Mouse (Mus musculus) forebrain, embryonic 10.5 days (tissue): ENCODE data around the gene Stab2. TPM values are rescaled to one million over a fixed set of nuclear protein-coding genes. Genes with fewer than 3 reads are reported as not detected.

ENCODE experiments used
- DNase-seq: peaks from one replicate; pipeline ENCODE4 v3.0.0-alpha.2; 2017; ENCODE audit warnings: low spot score; ENCODE audit errors: extremely low spot score
- H3K27ac ChIP-seq: fragments of 300-500 bp; sonication (generic); 2 replicates; pipeline ENCODE4 v1.5.1; 2016; ENCODE audit warnings: mild to moderate bottlenecking
- H3K27me3 ChIP-seq: fragments of 300-500 bp; sonication (generic); 2 replicates; pipeline ENCODE4 v1.6.1; 2016; ENCODE audit warnings: mild to moderate bottlenecking; ENCODE audit not compliant: poor library complexity, severe bottlenecking
- H3K36me3 ChIP-seq: fragments of 300-500 bp; sonication (generic); replicated peaks from 2 replicates; pipeline ENCODE4 v1.6.1; 2016; ENCODE audit warnings: mild to moderate bottlenecking, moderate library complexity
- H3K4me1 ChIP-seq: fragments of 300-500 bp; sonication (generic); 2 replicates; pipeline ENCODE4 v1.6.1; 2016
- H3K4me3 ChIP-seq: fragments of 300-500 bp; sonication (generic); 2 replicates; pipeline ENCODE4 v1.5.1; 2016; ENCODE audit warnings: mild to moderate bottlenecking, moderate library complexity
- H3K9me3 ChIP-seq: fragments of 300-500 bp; sonication (generic); 2 replicates; pipeline ENCODE4 v1.6.1; 2016; ENCODE audit warnings: mild to moderate bottlenecking, moderate library complexity
- WGBS: fragments of 180-500 bp; shearing (Covaris S2); methylation state at CpG from one replicate; pipeline ENCODE4 v1.1.7; 2016; 5-methylcytosine and 5-hydroxymethylcytosine counted together
- polyA plus RNA-seq: library from polyadenylated mRNA; unstranded; fragments of >200 nt; fragmentation: Nextera tagmentation; extraction: Ambion mirVana; gene quantifications from 2 replicates; pipeline ENCODE4 v1.2.1, GENCODE M21; 2016

The Stab2 gene
- polyA plus RNA-seq, 1 experiment from 2014 or later, result 0.06 TPM

DNA sequence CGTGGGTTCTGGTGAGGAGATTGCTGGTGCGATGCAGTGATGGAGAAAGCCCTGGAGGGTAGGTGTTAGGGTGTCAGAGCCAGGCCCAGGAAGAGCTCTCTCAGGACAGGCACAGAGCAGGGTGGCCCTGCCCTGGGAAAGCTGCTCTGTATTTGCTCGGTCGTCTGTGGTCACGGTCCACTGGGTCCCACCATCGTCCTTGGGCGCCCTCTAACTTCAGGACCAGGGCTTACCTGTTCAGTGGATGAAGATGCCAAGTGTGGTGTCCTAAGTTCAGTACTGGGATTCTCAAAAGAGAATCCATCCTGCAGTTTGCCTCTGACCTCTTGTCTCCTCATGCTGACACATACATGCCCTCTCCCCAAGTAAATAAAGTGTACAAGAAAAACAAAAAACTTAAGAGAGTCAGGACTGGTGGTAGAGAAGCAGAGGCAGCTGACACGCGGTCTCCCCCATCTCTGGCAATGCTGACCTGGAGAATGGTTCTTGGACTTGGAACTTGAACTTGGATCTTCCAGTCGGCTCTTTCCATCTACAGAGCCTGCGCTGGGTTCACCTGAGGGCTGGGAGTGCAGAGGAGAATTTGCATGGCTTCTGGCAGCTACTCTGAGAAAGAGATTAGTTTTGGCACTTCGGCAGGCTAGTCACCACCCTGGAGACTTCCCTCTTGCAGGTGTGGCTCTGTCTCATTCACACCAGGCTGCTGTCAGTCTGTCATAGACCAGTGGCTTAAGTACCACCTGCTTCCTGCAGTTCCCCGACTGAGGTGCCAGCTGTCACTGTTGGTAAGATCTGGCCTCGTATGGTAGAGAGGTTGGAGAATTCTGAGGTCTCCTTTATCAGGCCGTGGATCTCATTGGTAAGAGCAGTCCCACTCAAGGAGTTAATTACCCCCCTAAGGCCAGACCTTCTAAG is 179.3 kb downstream of the Stab2 start:
- Histone ChIP-seq H3K9me3 (no peaks in the 10 kb centered on the region), H3K4me1 (peaks cover 25% of the 10 kb centered on the region), H3K27me3 (no peaks in the 10 kb centered on the region), H3K27ac (no peak overlapping the region), H3K36me3 (peaks cover 15% of the 10 kb centered on the region), H3K4me3 (no peak overlapping the region)
- WGBS, result 86% methylated on average over 15 of the region's 15 CpGs
- no peak for DNase-seq

DNA sequence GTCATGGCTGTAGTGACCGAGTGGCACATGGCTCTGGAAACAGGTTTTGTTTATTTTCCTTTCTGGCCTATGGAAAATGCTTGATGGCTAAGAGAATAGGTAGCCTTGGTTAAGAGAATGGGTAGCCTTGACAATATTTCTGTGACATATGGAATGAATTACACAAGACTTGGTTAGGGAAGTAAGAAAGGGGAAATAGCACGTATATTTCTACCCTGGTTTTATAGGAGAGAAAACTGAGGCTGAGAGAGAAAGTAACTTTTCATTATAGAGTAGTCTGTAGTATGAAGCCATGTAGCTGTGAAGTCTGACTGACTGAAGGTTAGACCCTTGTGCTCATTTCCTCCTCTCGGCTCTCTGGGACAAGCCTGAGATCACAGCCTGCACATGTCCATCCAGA is 180.9 kb downstream of the Stab2 start:
- no peaks in the 10 kb centered on the region for H3K27me3 ChIP-seq
- H3K4me1 ChIP-seq, result peaks cover 33% of the 10 kb centered on the region
- no peak overlapping the region for H3K27ac ChIP-seq
- DNase-seq, result no peak
- H3K4me3 ChIP-seq, result no peak overlapping the region
- WGBS, result 73% methylated on average over 3 of the region's 3 CpGs
- H3K9me3 ChIP-seq, result no peaks in the 10 kb centered on the region
- H3K36me3 ChIP-seq, result peaks cover 15% of the 10 kb centered on the region

DNA sequence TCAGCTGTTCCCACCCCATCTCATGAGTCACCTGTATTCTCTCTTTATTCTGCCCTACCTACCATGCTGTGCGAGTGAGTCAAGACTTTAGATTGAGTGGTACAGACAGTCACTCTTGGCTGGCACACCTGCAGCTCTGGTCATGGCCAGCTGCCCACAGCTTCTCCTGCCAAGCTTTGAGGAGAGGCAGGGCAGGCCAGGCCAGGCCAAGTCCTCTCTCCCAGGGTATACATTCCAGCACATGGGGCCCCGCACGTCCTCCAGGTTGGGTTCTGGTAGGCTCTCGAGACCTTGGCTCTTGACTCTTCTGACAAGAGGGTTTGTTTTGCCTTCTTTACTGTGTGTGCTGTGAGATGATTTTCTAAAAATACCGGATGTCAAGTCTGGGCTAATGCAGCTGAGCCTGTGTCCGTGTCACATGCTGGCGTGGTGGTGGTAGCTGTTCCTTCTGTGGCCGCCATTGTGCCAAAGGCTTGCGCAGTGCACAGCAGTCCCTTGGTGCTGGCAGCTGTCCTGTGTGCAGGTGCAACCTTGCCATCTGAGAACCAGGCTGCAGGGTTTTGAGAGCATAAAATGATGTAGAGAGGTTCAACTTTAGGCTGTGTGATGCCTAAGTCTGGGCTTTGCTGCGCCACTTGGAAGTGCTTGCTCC is 181.8 kb downstream of the Stab2 start:
- 0 out of 2 replicates have a peak, but pooled peaks cover 5% of the 10 kb centered on the region for H3K27me3 ChIP-seq
- H3K9me3 ChIP-seq, result no peaks in the 10 kb centered on the region
- no peak overlapping the region for H3K4me3 ChIP-seq
- H3K27ac ChIP-seq, result no peak overlapping the region; the same call in 1 of the 2 replicates
- H3K4me1 ChIP-seq, result peaks cover 28% of the 10 kb centered on the region
- WGBS, result 88% methylated on average over 10 of the region's 10 CpGs
- H3K36me3 ChIP-seq, result peaks cover 13% of the 10 kb centered on the region
- DNase-seq, result no peak

DNA sequence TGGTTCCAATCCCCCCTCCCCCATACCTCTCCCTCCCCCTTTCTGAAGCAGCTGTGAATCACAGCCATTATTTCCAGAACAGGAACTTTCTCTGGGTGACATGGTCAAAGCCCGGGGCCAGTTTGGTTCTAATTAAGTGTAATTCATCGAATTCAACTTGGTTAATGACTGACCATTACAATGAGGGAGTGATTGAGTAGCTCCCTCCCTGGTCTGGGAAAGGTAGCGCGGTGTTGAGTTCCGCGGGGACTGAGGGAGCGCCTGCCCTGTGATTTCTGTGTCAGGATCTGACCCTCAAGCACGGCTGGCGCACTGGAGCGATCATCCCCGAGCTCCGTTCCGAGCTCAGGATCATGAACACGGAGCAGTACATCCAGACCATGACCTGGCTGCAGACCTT is 183.0 kb downstream of the Stab2 start:
- Histone ChIP-seq H3K27me3 (0 out of 2 replicates have a peak, but pooled peaks cover 5% of the 10 kb centered on the region), H3K9me3 (no peaks in the 10 kb centered on the region), H3K4me3 (no peak overlapping the region), H3K4me1 (peaks cover 37% of the 10 kb centered on the region), H3K36me3 (peaks cover 16% of the 10 kb centered on the region), H3K27ac (peak overlapping the region; percentile 71)
- peak; percentile 22 for DNase-seq
- WGBS, result 63% methylated on average over 14 of the region's 14 CpGs

DNA sequence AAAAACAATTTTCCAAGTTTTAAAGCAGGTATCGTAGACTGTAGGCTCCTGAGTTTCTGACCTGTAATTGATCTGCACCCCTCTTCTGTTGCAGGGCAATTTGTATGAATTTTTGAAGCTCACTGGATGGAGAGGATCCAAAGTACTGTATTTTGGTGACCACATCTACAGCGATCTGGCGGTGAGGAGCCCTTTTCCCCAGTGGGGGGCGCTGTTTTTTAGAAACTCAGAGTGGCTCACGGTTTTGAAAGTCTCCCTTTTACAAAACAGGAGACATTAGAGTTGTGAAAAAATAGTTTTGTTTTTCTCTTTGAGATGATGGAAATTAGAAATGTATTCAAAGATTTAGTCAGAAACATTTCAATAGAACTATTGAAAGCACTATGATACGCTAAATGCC is 183.7 kb downstream of the Stab2 start:
- Histone ChIP-seq H3K27me3 (0 out of 2 replicates have a peak, but pooled peaks cover 5% of the 10 kb centered on the region), H3K36me3 (peaks cover 10% of the 10 kb centered on the region), H3K9me3 (no peaks in the 10 kb centered on the region), H3K27ac (peak overlapping the region; percentile 71; the same call in 1 of the 2 replicates), H3K4me1 (peaks cover 45% of the 10 kb centered on the region), H3K4me3 (no peak overlapping the region)
- WGBS, result 85% methylated on average over 6 of the region's 6 CpGs
- DNase-seq, result no peak

DNA sequence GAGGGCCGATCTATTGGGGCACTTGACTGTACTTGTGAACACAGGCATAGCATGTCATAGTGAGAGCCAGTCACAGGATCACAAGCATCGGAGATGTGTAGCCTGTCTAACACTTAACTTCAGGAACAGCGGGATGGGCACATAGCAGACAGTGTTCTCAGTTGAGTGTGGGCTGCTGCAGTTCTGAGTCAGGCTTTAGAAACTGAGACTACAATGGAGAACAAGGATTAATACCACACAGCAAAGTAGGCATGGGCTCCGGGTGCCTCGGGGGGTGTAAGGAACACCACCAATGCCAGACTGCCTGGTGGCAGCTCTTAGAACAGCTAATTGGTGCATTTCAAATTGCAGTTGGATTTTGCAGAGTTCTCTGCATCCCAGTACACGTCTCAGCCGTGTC is 186.8 kb downstream of the Stab2 start:
- no peaks in the 10 kb centered on the region for H3K9me3 ChIP-seq
- H3K4me3 ChIP-seq, result no peak overlapping the region
- 0 out of 2 replicates have a peak, but pooled peaks cover 5% of the 10 kb centered on the region for H3K27me3 ChIP-seq
- whole genome bisulfite sequencing, result 90% methylated on average over 7 of the region's 7 CpGs
- peaks cover 10% of the 10 kb centered on the region for H3K36me3 ChIP-seq
- DNase-seq, result no peak
- peaks cover 42% of the 10 kb centered on the region for H3K4me1 ChIP-seq
- H3K27ac ChIP-seq, result no peak overlapping the region

DNA sequence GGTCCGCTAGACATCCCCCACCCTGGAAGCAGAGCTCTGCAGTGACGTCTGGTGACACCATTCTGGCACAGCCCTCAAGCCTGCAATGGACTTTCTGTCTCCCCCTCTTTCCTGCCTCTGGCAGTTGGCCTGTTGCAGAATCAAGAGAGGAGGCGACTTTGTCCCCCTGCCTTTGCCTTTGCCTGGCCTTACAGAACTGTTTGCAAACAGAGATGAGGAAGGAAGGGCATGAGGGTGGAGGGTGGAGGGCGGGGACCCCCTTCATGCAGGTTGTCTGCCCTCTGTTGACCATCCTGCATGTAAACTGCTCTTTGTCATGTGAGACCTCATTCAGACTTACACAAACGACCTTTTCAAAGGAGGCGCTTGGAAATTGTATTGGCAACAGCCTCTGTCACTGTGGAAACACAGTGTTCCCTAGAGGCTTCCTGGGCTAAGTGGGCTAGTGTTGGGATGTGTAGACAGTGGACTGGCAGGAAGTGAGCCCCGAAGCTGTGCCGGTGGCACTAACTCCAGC is 188.1 kb downstream of the Stab2 start:
- H3K27me3 ChIP-seq, result 0 out of 2 replicates have a peak, but pooled peaks cover 5% of the 10 kb centered on the region
- H3K9me3 ChIP-seq, result no peaks in the 10 kb centered on the region
- DNase-seq, result peak; percentile 19
- H3K36me3 ChIP-seq, result peaks cover 10% of the 10 kb centered on the region
- peaks cover 34% of the 10 kb centered on the region for H3K4me1 ChIP-seq
- peak overlapping the region; percentile 62 for H3K27ac ChIP-seq
- 44% methylated on average over 8 of the region's 8 CpGs for WGBS
- no peak overlapping the region for H3K4me3 ChIP-seq

DNA sequence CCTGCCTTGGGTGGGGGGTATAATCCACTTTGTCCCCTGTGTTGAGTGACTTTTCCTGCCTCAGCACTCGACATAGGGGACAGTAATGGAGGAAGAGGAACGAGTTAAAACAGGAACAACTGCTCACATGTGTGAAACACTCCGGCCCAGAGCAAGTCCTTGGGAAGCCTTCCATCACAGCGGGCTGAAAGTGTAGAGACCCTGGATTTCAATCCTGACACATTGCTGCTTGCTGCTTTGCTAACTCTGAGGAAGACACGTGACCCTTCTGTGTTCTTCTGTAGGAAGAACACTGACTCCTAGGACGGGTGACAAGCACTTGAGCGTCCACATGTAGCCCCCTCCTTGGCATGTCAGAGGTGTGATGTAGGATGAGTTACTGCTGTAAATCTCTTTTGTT is 192.7 kb downstream of the Stab2 start:
- no peaks in the 10 kb centered on the region for H3K9me3 ChIP-seq
- peaks cover 26% of the 10 kb centered on the region for H3K4me1 ChIP-seq
- H3K4me3 ChIP-seq, result no peak overlapping the region
- no peak for DNase-seq
- H3K27me3 ChIP-seq, result no peaks in the 10 kb centered on the region
- peaks cover 5% of the 10 kb centered on the region; the same call in 1 of the 2 replicates for H3K36me3 ChIP-seq
- 86% methylated on average over 7 of the region's 7 CpGs for WGBS
- no peak overlapping the region for H3K27ac ChIP-seq

DNA sequence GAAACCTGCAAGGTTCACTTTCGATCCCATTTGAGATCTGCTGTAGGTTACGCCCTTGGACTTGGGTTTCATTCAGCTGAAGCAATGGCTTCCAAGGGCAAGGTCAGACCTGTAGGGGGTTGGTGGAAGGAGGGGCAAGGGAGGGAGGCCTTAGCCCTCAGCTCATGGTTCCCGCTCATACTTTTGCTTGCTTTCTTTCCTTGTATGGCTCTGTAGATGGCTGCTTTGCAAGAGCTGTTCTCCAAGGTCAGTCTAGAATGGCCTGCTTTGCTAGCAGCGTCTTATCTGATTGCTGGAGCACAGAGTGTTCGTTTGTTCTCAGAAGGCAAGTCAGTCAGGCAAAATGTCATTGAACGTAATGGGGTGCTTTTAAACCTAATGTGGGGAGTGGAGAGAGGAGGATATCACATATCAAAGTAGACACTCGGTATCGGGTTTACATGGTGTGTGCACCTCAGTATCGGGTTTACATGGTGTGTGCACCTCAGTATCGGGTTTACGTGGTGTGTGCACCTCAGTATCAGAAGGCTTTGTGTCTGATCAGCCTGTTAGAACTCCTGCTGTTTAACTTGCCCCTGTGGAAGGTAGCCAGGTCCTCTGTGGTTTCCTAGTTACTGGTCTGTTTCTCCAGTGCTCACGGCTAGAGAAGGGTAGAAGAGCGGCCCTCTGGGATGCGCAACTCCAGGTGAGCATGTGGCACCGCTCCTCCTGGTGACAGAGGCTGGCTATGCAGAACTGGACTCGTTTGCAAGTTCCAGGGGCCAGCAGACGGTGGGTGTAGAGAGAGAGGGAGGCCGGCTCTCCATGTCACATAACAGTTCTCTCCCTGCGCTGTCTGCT is 193.3 kb downstream of the Stab2 start:
- H3K27ac ChIP-seq, result peak overlapping the region; percentile 21; the same call in 1 of the 2 replicates
- DNase-seq, result no peak
- peaks cover 20% of the 10 kb centered on the region for H3K4me1 ChIP-seq
- no peaks in the 10 kb centered on the region for H3K9me3 ChIP-seq
- no peak overlapping the region for H3K4me3 ChIP-seq
- WGBS, result 85% methylated on average over 19 of the region's 19 CpGs
- H3K27me3 ChIP-seq, result no peaks in the 10 kb centered on the region
- peaks cover 5% of the 10 kb centered on the region; the same call in 1 of the 2 replicates for H3K36me3 ChIP-seq

DNA sequence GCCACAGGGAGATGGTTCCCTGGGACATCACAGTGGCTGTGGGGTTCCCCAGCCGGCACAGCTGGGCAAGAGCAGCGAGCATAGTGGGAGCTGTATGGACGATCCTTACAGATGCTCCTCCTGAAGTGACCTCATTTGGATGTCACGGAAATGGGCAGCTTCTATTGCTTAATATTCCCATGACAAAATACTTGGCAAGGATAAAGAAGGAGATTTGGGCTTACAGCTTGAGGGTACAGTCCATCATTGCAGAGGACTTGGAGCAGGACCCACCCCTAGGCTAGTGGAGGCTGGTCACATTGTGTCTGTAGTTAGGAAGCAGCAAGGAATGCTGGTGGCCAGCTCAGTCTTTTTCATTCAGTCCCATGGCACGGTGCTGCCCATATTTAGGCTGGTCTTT is 197.2 kb downstream of the Stab2 start:
- no peak overlapping the region for H3K27ac ChIP-seq
- DNase-seq, result no peak
- 91% methylated on average over 5 of the region's 5 CpGs for WGBS

DNA sequence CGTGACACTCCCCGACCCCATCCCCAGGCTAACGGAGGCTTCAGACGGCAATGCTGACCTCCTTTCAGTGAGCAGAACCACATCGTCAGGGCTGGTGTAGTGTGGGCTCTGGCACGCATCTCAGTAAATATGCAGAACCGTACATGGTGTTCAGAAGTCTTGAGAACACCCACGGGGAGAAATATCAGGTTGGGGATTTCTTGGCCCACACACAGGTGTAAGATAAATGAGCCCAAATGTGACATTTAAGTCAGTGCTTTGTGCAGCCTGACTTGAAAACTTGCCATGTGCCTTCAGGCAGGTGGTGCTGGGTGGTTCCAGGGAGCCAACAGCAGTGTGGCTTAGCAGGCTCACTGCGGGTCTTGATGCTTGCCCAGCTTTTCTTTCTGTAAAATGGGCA is 197.8 kb downstream of the Stab2 start:
- Histone ChIP-seq H3K36me3 (no peaks in the 10 kb centered on the region), H3K4me1 (peaks cover 22% of the 10 kb centered on the region), H3K27me3 (no peaks in the 10 kb centered on the region), H3K27ac (no peak overlapping the region), H3K9me3 (no peaks in the 10 kb centered on the region), H3K4me3 (no peak overlapping the region)
- DNase-seq, result no peak
- 89% methylated on average over 9 of the region's 9 CpGs for WGBS

More for the DNA sequence above, 197.2 kb downstream of the Stab2 start:
- no peaks in the 10 kb centered on the region for H3K9me3 ChIP-seq
- H3K36me3 ChIP-seq, result no peaks in the 10 kb centered on the region
- H3K4me1 ChIP-seq, result peaks cover 23% of the 10 kb centered on the region
- H3K4me3 ChIP-seq, result no peak overlapping the region
- no peaks in the 10 kb centered on the region for H3K27me3 ChIP-seq
